Mouse (Mus musculus) spleen, adult 2 months (tissue): Measurements from ENCODE around the gene Kcnd2.

Experiments used
- CTCF ChIP-seq: fragments of 200-500 bp; IDR thresholded peaks from 2 replicates; pipeline ENCODE4 v1.5.1; 2011; ENCODE audit warnings: mild to moderate bottlenecking, inconsistent platforms; ENCODE audit not compliant: insufficient read depth, insufficient read length, insufficient replicate concordance; ENCODE audit errors: extremely low read depth
- POLR2A ChIP-seq: fragments of 200-500 bp; IDR thresholded peaks from 2 replicates; pipeline ENCODE4 v1.6.1; 2011; ENCODE audit warnings: low read depth, low read length, inconsistent platforms

- TF ChIP-seq CTCF (no peak), POLR2A (no peak)
Observed at GRCm38 (mm10) chr6:21527489-21528074, 312.3 kb downstream of the Kcnd2 start.
